Mouse (Mus musculus): ENCODE results near the gene Socs7. TPM values are rescaled to one million over a fixed set of nuclear protein-coding genes. Genes with fewer than 3 reads are reported as not detected.

The Socs7 gene
- total RNA-seq, 2 experiments from 2014 or later: 83.8 to 83.9 TPM

DNA sequence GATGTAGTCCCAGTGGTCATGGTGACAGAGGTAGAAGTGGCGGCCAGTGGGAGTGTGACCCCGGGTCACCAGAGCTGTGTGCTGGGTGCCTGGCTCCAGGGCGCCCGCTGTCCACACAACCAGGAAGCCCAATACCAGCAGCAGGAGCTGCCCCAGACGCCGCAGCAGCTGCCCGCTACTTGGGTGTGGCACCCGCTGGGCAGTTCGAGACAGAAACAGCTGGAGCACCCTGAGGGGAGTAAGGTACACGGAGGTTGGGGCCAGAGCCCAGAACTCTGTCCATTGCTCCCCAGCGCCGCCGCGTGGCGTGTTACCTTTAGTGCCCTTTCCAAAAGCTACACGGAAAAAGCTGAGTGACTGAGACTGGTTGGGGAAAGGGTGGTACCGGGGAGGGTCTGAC is 18.7 kb upstream of the Socs7 start:
- no peak for DNase-seq

DNA sequence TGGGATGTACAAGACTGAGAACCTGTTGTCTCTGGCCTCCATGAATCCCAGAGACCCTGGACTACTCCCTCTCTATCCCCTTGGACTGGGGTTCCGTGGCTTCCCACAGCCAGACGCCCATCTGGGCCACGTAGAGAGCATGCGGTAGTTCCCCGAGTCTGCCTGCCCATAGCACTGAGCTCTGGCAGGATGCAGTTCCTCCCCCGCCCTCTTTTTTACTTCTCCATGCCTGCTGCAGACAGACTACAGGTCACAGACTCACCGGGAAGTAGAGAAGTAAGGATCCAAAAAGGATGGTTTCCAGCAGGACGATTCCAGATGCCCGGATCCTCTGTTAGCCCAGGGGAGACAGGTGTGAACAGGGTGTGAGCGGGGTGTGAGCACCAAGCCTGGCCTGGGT is 16.9 kb upstream of the Socs7 start:
- DNase-seq: no peak

DNA sequence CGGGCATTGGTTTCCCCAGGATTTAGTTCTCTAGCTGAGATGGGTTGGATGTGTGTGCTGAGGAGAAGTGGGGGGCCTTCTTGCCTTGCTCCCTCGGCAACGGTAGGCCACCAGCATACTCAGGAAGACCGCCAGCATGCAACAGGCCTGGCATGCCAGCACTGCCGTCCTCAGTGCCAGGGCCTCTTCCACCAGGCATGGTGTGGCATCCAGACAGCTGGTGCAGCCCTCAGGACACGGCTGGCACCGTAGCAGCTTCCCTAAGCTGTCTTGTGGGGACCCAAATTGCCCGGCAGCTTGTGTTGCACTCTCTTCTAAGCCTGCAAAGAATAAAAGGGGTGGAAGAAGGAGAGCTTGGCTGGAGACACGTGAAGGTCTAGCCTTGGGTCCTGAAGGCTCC is 16.0 kb upstream of the Socs7 start:
- DNase-seq: no peak

DNA sequence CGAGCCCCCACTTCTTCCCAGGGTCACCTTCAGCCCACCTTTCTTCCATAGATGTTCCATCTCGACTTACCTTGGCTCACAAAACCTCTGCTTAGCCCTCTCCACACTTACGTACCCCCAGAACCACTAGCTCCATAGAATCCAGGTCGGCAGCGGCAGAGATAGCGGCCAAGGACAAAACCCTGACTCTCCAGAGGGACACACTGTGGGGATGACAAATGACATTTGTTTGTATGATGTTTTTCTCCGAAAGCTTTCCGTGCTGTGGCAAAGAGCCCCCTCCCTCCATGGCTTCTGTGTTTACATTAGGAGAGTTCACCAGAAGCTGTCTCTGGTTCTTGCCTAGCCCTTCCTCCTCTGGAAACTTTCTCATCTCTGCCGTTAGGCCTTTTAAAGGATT is 15.1 kb upstream of the Socs7 start:
- no peak for DNase-seq

DNA sequence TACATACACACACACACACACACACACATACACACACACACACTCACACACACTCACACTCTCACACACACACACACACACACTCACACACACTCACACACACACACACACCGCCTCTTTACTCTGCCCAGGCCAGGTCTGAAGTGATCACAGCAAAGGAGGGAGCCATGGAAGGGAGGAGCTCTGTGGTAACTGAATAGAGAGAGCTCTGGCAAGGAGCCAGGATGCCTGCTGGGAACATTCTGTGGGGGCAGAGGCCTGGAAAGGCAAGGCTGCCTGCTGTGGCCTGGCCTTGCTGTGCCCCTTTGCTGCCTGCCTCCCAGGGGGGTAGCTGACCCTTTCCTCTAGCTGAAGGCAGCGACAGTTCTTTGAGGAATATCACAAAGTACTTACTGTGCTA is 12.3 kb upstream of the Socs7 start:
- DNase-seq: peak; percentile 68 to 69

DNA sequence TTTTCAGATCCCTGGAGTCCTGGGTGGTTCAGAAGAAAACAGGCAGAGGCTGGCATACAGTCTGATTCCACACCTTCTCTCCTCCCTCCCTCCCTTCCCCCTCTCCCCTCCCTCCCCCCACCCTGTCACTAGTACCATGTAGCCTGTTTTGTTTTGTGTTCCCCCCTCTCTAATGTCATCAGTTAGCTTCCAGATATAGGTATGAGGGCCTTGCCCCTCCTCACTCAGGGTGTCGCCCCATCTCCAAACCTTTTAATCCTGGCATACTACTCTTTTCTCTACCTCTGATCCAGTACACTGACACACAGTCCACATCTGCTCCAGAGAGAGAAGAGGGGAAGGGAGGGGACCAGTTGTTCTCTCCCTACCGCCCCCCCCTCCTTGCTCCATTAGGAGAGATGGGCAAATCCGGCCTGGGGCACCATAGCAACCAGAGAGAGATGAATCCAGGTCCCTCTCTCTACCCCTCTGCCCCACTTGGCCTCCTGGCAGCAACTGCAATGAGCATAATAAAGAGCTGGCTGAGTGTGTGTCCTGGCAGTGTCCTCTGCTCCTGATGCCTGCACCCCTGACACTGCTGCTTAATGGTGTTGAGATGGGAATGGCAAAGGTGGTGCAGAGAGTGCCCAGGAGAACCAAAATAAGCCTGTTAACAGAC is 10.2 kb upstream of the Socs7 start, which contains the start of gene Gpr179:
Gpr179 (minus strand) TSS at position 51 of the 658 bp plus-strand sequence.
- DNase-seq: no peak

DNA sequence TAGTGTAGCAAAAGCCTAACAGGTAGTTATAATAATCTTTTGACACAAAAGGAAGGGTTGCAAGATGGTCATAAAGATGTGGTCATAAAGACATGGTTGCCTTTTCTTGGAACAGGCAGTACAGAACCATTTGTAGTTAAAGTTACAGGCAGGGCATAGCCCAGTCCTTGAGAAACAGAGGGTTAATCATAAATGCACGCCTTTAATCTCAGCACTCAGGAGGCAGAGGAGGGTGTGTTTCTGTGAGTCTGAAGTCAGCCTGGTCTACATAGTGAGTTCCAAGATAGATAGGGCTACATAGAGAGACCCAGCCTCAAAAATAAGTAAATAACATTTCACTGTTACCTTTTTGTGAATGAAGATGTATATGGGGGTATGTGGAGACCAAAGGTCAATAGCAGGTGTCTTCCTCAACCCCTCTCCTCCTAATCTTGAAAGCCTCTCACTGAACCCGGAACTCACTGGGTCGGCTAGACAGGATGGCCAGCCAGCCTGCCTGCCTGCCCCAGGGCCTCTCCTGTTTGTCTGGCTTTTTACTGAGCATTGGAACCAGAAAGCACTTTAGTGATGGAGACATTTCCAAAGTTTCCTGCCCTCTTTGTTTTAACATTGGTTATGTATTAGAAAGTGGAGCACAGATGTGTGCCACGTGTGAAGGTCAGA is 9.3 kb upstream of the Socs7 start:
- no peak for DNase-seq

DNA sequence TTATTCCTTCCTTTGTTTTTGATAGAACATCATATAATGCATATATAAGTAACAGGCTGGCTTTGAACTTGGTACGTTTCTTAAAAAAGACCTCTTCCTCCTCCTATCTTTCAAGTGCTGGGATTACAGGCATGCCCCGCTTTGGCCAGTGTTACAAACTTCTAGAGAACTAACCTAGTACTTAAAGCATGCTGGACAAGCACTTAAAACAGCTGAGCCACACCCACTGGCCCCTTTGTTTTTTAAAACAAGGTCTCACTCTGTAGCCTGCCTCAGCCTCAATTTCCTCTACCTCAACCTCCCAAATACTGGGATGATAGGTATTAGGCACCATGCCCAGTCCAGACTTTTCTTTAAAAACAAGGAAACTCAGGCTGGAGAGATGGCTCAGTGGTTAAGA is 7.7 kb upstream of the Socs7 start:
- no peak for DNase-seq

DNA sequence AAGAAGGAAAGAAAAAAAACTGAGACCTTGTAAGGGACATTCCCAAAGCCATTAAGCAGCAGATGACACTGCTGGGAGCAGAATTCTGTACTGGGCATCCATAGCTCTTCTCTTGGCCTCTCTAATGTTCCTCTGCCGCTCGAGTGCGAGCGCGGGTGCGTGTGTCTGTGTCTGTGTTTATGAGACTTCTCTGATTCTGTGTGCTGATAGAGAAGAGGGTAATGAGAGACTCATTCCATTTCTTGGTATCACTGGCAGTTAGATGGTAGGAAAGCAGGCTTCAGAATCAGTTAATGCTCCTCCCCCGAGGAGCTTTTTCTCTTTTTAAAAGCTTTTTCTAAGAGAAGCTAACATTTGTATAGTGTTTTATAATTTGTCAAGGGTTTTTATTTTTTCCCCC is 7.1 kb upstream of the Socs7 start:
- no peak for DNase-seq

DNA sequence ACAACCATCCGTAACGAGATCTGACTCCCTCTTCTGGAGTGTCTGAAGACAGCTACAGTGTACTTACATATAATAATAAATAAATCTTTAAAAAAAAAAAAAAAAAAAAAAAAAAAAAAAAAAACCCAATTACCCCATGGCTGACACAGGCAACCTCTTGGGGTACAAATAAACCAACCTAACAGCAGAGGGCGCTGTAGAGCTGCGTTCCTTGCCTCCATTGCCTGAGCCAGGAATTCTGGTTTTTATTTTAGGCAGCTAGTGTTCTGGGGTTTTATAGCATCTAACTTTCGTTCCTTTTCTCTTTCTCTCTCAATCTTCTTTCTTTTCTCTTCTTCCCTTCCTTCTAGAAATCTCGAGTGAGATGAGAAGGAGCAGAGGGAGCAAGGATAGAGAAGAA is 4.7 kb upstream of the Socs7 start:
- DNase-seq: peak; percentile 62 to 70

DNA sequence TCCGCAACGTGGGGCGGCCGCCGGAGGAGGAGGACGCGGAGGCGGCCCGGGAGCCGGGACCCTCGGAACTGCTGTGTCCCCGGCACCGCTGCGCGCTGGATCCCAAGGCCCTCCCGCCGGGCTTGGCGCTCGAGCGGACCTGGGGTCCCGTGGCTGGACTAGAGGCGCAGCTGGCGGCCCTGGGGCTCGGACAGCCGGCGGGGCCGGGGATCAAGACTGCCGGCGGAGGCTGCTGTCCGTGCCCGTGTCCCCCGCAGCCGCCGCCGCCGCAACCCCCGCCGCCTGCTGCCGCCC is 245 bp downstream of the Socs7 start:
- peak; percentile 30 to 43 for DNase-seq

DNA sequence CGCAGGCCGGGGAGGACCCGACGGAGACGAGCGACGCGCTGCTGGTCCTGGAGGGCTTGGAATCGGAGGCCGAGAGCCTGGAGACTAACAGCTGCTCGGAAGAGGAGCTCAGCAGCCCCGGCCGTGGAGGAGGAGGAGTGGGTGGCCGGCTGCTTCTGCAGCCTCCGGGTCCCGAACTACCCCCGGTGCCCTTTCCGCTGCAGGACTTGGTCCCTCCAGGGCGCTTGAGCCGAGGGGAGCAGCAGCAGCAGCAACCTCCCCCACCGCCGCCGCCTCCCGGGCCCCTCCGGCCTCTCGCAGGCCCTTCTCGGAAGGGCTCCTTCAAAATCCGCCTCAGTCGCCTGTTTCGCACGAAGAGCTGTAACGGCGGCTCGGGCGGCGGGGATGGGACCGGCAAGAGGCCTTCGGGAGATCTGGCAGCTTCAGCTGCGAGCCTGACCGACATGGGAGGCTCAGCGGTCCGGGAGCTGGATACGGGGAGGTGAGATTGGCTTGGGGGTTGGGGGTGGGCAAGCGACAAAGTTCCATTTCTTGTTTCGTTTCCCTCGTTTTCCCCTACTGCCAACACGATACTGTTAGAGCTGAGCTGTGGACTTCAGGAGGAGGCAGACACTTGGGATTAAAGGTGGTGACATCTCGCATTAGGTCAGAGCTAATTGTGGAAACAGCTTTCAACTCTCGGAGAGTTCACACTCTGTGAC is 742 bp downstream of the Socs7 start:
- DNase-seq: peak; percentile 25 to 30

DNA sequence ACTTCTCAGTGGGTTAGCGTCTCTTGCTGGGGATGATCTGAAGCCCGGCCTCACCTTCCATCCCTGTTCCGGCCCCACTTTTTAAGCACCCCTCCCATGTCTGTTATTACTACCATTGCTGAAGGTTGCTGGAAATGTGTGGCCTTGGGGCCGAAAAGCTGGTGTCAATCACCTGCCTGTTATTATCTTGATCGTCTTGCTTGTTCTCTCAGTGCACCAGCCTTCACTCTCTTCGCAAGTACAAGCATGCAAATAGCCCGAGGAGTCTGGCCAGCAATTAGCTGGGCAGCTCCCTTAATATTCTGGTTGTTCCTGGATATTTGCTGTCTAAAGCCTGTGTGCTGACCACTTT is 1.3 kb downstream of the Socs7 start:
- DNase-seq: no peak

DNA sequence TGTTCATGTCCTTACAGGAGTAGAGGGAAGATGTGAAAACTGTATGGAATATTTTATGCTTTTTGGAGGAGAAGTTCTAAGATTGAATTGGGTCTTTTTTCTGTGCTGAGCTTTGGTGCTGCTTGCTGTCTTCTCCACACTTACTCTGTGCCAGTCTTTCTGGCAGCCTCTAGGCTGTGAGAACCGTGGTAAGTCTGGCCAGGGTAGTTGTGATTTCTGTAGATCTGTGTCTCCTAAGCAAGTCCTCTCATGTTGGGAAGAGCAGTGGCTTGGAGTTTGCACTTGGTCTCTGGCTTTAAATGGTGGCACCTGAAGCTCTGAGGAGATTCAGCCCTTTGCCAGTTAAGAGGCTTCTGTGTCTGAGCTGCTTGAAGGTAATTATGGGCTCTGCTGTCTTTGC is 3.2 kb downstream of the Socs7 start:
- DNase-seq: no peak

DNA sequence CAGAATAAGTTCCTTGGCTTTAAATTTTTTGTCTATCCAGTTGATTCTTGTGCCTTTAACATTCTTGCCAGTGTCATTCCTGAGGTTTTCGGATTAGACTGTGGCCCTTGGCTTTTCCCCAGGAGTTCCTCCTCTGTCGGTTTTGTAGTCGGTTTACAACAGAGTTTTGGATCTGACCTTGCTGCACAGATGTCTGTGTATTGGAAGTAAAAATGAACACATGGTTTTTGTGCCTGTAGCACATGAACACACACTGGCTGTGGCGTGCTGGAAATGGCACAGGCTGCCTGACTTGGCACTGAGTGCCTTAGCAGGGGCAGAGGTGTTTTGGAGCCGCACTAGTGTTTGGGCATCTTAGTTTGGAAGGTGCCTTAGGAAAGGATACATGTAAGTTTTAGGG is 6.2 kb downstream of the Socs7 start:
- DNase-seq: no peak

DNA sequence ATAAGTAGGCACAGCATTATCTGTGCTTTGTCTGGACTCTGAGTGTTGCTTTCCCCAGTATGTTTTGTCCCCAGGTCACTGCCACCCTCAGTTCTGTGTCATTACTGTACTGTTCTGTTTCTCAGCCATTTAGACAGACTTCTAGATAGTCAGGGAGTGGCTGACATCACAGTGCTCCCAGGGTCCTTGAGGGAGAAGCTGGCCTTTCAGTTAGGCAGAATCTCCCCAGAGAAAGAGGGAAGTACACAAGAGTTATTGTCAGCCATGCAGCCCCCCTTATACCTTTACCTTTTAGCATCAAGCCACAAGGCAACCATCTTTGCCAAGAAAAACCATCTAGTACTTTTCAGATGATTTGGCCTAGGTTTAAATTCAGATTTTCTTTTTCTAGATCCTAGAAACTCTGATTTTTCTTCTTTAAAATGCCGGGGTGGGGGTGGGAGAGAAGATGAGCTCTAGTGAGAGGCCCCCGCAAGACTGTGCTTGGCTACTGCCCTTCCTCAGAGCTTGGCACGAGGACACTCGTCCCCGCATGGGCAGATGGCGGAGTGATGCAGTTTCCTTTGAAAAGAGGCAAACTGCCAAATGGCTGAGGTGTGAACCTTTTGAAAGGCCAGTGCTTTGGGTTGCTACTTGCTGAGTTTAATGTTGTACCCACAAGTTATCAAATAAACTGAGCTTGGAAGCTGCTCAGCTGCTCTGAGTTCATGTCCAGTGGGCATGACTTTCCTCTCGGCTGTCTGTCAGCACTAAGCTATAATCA is 8.2 kb downstream of the Socs7 start:
- DNase-seq: peak; percentile 32 to 39

DNA sequence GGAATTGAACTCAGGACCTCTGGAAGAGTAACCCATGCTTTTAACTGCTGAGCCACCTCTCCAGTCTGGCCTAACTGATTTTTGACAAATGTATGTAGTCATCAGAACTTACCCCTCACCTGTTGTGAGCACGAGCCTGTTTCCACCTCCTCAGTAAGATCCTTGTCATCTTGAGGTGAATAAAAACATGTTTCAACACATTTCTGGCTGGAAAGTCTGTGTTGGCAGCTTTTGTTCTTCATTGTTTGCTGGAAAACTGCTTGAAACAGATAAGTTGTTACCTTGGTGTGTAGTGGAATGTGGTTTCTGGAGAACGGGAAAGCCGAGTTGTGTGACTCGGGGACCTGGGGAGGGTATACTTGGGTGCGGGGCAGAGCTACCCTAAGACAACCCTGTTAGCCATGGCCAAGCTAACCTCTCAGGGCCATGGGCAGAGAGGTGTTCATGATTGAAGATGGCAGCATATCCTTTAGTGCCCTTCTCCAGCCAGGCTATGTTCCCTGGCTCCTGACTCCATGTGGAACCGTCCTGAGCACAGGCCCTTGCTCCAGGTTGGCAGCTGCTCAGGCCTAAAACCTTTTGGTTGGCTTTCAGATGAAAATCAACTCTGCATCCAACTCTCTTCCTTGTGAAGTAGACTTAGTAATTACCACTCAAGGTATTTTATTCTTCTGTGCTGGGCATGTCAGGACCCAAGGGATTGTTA is 10.0 kb downstream of the Socs7 start:
- no peak for DNase-seq

DNA sequence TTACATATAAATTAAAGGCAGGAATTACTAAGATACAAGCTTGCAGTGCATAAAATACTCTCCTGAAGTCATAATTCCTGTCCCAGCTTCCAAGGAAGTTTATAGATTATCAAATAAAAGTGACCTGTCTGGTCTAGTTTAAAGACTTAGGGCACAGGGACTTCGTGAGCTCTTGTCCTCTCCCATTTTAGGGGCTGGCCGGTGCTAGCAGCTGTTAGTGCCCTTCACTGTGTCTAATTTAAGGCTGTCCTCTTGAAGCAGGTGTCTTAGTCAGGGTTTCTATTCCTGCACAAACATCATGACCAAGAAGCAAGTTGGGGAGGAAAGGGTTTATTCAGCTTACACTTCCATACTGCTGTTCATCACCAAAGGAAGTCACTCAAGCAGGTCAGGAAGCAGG is 11.1 kb downstream of the Socs7 start:
- DNase-seq: no peak

DNA sequence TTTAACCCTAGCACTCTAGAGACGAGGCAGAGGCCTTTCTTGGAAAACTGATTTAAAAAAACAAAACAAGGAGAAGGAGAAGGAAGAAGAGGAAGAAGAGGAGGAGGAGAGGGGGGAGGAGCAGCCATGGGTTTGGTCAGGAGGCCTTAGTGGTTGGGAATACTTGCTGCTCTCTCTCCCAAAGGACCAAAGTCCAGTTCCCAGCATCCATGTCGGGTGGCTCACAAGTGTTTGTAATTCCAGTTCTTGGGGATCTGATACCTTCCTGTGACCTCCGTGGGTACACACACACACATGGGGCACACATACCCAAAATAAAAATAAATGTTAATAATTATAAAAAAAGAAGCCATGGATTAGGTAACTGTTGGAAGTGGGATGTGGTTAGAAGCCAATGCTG is 17.7 kb downstream of the Socs7 start:
- no peak for DNase-seq

DNA sequence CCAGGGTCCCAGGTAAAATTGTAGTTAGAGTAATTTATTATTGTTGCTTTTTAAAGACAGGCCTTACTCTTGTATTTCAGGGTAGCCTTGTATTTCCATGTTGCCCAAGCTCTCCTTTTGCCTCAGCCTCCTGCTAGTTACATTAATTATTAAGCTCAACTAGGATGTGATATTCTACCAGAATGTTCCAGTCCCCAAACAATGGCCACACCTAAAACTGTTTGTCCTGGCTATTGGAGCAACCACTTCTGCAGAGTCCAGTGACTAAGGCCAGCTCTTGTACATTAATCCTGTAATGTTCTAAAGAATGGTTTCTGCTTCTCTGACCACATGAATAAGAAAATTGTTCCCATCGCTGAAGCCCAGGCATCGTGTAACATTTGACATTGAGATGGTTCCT is 20.7 kb downstream of the Socs7 start:
- no peak for DNase-seq

DNA sequence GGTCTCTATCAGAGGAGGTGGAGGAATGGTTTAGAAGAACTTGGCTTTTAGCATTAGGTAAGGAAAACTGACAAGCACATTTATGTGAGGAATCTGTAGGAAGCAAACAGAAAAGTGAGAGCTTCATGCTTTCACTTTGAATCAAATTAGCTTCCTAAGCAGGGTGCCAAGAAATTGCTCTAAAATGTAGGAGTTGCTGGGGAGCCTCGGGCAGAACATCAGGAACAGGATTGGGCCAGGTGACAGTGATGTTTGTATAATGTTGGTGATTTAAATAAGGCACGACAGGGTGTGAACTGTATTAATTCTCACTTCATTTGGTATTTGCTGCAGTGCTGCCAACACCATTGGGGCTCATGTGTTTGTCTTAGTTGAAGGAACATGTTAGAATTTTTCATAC is 21.4 kb downstream of the Socs7 start:
- no peak for DNase-seq

DNA sequence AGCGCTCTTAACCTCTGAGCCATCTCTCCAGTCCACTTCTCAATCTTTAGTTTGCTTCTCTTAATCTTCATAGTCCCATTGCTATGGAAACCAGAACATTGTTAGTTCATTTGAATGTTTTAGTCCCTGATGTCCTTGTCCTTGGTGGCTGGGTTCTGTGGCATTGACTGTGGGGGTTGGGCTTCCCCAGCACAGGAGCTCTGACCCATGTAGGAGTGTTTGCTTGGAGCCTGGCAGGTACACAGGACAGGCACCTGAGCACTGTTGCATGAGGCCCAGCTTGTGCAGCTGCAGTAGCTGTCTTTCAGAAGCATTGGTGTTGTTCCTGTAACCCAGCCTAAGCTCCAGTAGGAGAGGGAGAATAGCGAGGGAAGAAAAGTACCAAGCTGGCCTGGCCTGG is 25.5 kb downstream of the Socs7 start:
- DNase-seq: no peak

DNA sequence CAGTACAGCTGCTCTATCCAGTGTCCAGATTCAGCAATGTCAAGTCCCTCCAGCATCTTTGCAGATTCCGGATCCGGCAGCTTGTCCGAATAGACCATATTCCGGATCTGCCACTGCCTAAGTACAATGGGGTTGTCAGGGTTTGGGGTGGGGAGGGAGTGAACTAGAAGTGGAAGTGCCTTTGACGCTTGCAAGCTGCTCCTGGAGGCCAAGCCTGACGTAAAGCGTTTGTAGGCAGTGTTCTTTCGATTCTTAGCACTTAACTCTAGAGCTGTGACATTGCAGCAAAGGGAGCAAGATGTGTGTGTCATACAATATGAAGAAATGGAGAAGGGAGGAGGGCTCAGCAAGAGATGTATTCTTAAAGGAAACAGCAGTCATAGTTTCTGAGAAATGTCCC is 26.8 kb downstream of the Socs7 start:
- no peak for DNase-seq
